Mouse (Mus musculus) embryonic facial prominence, embryonic 11.5 days (tissue): ENCODE measurements around the gene Mbtd1. TPM values are rescaled to one million over a fixed set of nuclear protein-coding genes. Genes with fewer than 3 reads are reported as not detected.
A peak's percentile ranks its signal among the peaks of the same experiment; 100 is the strongest.
"Not testable (repeated sequence)": the region's sequence is repeated elsewhere in the genome, so short reads cannot be mapped to it uniquely, and the experiment has no call there.

Experiments used
- ATAC-seq: fragments of 200-750 bp; cut with Nextera tagmentation; replicated peaks from 2 replicates; pipeline ENCODE4 v1.8.0; 2017; ENCODE audit warnings: low read depth; ENCODE audit not compliant: insufficient number of reproducible peaks, low FRiP score, low TSS enrichment
- DNase-seq: peaks from one replicate; pipeline ENCODE4 v3.0.0-alpha.2; 2015; ENCODE audit warnings: low spot score
- H3K27ac ChIP-seq: fragments of 300-500 bp; sonication (generic); replicated peaks from 2 replicates; pipeline ENCODE4 v1.5.1; 2014; ENCODE audit warnings: mild to moderate bottlenecking, low read depth, low read length, control low read depth
- H3K27me3 ChIP-seq: fragments of 300-500 bp; sonication (generic); 2 replicates; pipeline ENCODE4 v1.6.1; 2014; ENCODE audit warnings: mild to moderate bottlenecking, low read length, moderate library complexity, mixed read lengths; ENCODE audit not compliant: control insufficient read depth, insufficient read depth
- H3K36me3 ChIP-seq: fragments of 300-500 bp; sonication (generic); replicated peaks from 2 replicates; pipeline ENCODE4 v1.6.1; 2014; ENCODE audit warnings: low read depth, mild to moderate bottlenecking, low read length, moderate library complexity, mixed read lengths; ENCODE audit not compliant: control insufficient read depth, insufficient read depth
- H3K4me1 ChIP-seq: fragments of 300-500 bp; sonication (generic); 2 replicates; pipeline ENCODE4 v1.6.1; 2014; ENCODE audit warnings: low read length, mixed read lengths; ENCODE audit not compliant: control insufficient read depth, insufficient read depth
- H3K4me2 ChIP-seq: fragments of 300-500 bp; sonication (generic); 2 replicates; pipeline ENCODE4 v1.6.1; 2014; ENCODE audit warnings: low read depth, mild to moderate bottlenecking, control low read depth, low read length, moderate library complexity
- H3K4me3 ChIP-seq: fragments of 300-500 bp; sonication (generic); 2 replicates; pipeline ENCODE4 v1.5.1; 2014; ENCODE audit warnings: low read depth, low read length, control low read depth
- H3K9ac ChIP-seq: fragments of 300-500 bp; sonication (generic); replicated peaks from 2 replicates; pipeline ENCODE4 v1.6.1; 2014; ENCODE audit warnings: mild to moderate bottlenecking, control low read depth, low read length
- H3K9me3 ChIP-seq: fragments of 300-500 bp; sonication (generic); replicated peaks from 2 replicates; pipeline ENCODE4 v1.6.1; 2016; ENCODE audit warnings: mild to moderate bottlenecking, low read length, inconsistent platforms, mixed read lengths; ENCODE audit not compliant: control insufficient read depth
- WGBS: fragments of 180-500 bp; shearing (Covaris S2); extraction: QIAGEN DNeasy Blood & Tissue Kit; methylation state at CpG from one replicate; pipeline ENCODE4 v1.1.7; 2014; 5-methylcytosine and 5-hydroxymethylcytosine counted together
- polyA plus RNA-seq: library from polyadenylated mRNA; unstranded; fragments of >200 nt; fragmentation: Nextera tagmentation; extraction: Ambion mirVana; gene quantifications from 2 replicates; pipeline ENCODE4 v1.2.1, GENCODE M21; 2014

Mbtd1 gene
- polyA plus RNA-seq, 1 experiment from 2014 or later, result 31.3 TPM

DNA sequence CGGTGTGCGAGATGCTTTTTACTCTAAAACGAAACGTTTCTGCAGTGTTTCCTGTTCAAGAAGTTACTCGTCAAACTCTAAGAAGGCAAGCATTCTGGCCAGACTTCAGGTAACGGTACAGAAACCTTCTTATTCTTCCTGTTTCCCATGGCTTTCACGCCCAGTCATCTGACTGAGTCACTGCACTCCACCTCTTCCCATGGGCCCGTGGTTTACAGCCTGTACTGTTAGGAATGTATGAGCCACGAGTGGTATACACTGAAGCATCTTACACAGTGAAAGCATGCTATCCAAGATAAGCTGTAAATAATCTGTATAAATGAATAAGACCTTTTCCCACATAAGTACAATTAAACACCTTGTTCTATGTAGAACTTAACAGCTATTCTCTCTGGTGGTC, 23.2 kb downstream of the Mbtd1 start:
- no peak overlapping the region for H3K9ac ChIP-seq
- H3K4me1 ChIP-seq, result no peaks in the 10 kb centered on the region
- no peak overlapping the region for H3K27ac ChIP-seq
- 93% methylated on average over 9 of the region's 9 CpGs for WGBS
- no peak overlapping the region for H3K4me3 ChIP-seq
- DNase-seq (no peak), ATAC-seq (no peak)
- peaks cover 2% of the 10 kb centered on the region; the same call in 1 of the 2 replicates for H3K36me3 ChIP-seq
- H3K9me3 ChIP-seq, result no peaks in the 10 kb centered on the region
- H3K4me2 ChIP-seq, result no peak overlapping the region
- H3K27me3 ChIP-seq, result no peaks in the 10 kb centered on the region

DNA sequence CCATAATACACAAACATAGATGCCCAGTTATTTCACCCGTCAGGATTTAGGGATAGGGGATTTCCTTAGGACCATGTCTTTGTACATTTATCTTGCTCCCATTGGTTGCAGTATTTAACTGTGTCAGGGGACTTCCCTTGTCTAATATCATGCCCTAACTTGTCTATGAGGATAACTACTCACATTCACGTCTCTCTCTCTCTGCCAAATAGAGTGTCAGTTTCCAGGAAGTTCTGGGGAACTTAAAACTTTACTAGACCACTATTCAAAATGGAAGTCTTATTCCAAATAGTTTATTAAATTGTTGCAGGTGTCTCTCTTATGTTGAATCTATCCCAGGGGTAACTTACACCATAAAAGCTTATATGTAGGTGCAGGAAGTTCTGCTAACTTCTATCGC, 26.0 kb downstream of the Mbtd1 start:
- no peak for ATAC-seq
- Histone ChIP-seq H3K9ac (no peak overlapping the region), H3K9me3 (no peaks in the 10 kb centered on the region), H3K36me3 (peaks cover 2% of the 10 kb centered on the region), H3K4me3 (no peak overlapping the region), H3K4me1 (no peaks in the 10 kb centered on the region), H3K27me3 (no peaks in the 10 kb centered on the region), H3K27ac (no peak overlapping the region), H3K4me2 (no peak overlapping the region)
- no peak for DNase-seq
- WGBS, result 89% methylated on average over 3 of the region's 3 CpGs

DNA sequence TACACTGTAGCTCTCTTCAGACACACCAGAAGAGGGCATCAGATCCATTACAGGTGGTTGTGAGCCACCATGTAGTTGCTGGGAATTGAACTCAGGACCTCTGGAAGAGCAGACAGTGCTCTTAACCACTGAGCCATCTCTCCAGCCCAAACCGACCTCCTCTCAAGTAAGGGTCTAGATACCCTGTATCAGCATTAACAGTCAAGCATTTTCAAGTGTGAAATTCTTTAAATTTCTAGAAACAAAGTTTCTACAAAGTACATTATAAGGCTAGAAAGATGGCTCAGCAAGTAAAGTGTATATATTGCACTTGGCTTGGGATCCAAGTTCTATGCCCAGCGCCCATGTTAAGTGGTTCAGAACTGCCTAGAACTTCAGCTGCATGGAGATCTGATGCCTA, 29.4 kb downstream of the Mbtd1 start:
- not testable (repeated sequence) for H3K27me3 ChIP-seq, H3K4me2 ChIP-seq, H3K9ac ChIP-seq, H3K9me3 ChIP-seq, ATAC-seq, H3K4me1 ChIP-seq, DNase-seq, H3K27ac ChIP-seq, H3K4me3 ChIP-seq, H3K36me3 ChIP-seq
- WGBS, result 93% methylated on average over 2 of the region's 2 CpGs

DNA sequence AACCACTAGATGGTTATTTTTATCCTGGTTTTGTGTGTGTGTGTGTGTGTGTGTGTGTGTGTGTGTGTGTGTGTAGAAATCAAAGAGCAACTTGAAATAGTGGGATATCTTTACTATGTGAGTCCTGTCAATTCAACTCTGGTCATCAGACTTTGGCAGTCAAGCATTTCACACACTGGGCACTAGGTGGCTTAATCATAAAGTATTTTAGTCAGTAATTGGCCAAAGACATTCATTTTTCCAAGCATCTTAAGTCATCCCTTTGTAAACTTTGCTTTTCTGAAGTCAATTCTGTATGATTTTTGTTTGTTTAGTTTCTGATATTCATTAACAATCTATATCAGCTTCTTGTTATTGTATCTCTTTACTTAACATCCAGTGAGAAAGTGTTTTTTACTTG, 43.5 kb downstream of the Mbtd1 start:
- Histone ChIP-seq H3K27ac (no peak overlapping the region), H3K27me3 (no peaks in the 10 kb centered on the region), H3K36me3 (peaks cover 9% of the 10 kb centered on the region), H3K4me1 (no peaks in the 10 kb centered on the region), H3K9me3 (no peaks in the 10 kb centered on the region), H3K4me3 (no peak overlapping the region), H3K4me2 (no peak overlapping the region), H3K9ac (no peak overlapping the region)
- ATAC-seq (no peak), DNase-seq (no peak)

DNA sequence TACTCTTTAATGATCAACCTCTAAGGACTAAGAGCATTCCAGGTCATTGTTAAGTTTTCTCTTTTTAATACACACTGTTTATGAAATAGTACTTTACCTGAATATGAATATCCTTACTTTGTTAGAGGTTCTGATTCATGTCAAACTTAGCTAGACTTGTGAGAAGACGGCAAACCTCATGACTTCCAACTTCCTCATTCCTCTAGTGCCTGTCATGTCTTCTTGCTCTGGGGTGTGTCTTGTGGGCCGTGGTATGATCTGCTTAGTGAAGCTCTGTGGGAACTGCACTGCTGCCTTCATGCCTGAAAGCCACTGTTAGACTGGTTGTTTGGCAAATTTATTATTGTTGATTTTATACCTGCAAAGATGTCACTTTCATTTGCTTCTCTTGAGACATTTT, 55.3 kb downstream of the Mbtd1 start:
- peaks cover 2% of the 10 kb centered on the region; the same call in 1 of the 2 replicates for H3K36me3 ChIP-seq
- no peaks in the 10 kb centered on the region for H3K27me3 ChIP-seq
- ATAC-seq (no peak), DNase-seq (no peak)
- WGBS, result 89% methylated on average over 2 of the region's 2 CpGs
- no peak overlapping the region for H3K9ac ChIP-seq
- no peaks in the 10 kb centered on the region for H3K4me1 ChIP-seq
- no peak overlapping the region for H3K4me2 ChIP-seq
- no peak overlapping the region for H3K27ac ChIP-seq
- H3K4me3 ChIP-seq, result no peak overlapping the region
- H3K9me3 ChIP-seq, result no peaks in the 10 kb centered on the region

DNA sequence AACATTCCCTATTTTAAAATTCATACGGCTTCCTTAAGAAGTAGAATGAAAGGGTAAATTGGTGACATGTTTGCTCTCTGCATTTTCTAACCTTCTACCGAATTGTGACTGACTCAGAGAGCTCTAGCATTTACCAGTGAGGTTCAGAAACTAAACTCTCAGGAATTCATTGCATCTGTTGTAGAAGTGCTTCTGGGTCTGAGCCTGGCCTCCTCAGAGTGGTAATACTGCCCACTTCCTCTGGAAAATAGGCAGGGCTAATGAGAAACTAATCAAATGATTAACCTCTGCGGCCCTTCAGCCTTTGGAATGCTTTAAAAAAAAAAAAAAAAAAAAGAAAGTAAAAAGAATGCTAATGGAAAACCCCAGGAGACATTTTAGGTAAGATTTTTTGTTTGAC, 59.3 kb downstream of the Mbtd1 start:
- no peak overlapping the region for H3K4me2 ChIP-seq
- no peaks in the 10 kb centered on the region for H3K9me3 ChIP-seq
- WGBS, result 37% methylated on average over 3 of the region's 3 CpGs
- DNase-seq, result peak; percentile 30
- H3K9ac ChIP-seq, result no peak overlapping the region
- no peak overlapping the region for H3K4me3 ChIP-seq
- H3K4me1 ChIP-seq, result no peaks in the 10 kb centered on the region
- no peak overlapping the region for H3K27ac ChIP-seq
- no peak for ATAC-seq
- H3K27me3 ChIP-seq, result no peaks in the 10 kb centered on the region
- H3K36me3 ChIP-seq, result peaks cover 9% of the 10 kb centered on the region

DNA sequence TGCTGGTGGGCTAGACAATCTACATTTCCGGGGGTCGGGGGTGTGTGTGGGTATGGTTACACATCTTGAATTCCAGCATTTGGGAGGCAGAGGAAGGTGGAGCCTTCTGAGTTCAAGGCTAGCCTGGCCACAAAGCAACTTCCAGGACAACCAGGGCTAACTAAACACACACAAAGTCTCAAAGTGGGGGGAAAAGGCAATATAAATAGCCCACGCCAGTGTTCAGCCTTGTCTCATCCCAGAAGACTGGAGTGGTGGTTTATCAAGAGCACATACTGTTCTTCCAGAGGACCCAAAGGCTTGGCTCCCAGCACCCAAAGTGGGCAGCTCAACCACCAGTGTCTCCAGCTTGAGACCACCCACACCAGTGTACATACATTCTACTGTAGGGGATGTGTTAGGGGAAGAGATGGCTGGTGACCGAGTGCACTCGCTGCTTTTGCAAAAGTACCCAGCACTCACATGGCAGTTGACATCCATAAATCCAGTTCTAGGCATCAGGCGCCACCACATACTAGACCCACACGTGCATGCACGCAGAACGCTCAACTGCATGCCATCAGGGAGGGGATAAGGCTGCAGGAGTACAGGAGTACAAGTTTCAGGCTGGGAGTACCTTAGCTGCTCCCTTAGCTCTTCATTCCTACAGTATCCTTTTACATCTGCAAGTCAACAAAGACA, 63.4 kb downstream of the Mbtd1 start:
- Histone ChIP-seq H3K9me3 (no peaks in the 10 kb centered on the region), H3K4me3 (no peak overlapping the region), H3K36me3 (peaks cover 10% of the 10 kb centered on the region), H3K4me1 (no peaks in the 10 kb centered on the region; the same call in 1 of the 2 replicates), H3K27ac (no peak overlapping the region), H3K4me2 (no peak overlapping the region), H3K9ac (no peak overlapping the region), H3K27me3 (no peaks in the 10 kb centered on the region)
- ATAC-seq (no peak), DNase-seq (no peak)
- WGBS, result 83% methylated on average over 9 of the region's 9 CpGs

DNA sequence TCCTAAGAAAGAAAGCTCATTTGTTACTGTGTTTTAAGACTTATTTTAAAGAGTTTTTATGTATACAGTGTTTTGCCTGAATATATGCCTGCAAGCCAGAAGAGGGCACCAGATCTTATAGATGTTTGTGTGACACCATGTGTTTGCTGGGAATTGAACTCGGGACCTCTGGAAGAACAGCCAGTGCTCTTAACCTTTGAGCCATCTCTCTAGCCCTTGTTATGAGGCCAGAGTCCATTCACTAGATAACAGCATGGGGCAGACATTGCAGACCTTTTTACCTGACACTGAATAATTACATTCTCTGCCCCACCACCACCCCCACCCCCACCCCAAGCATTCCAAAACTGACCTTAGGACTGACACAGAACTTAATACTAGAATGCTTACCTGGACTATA, 64.4 kb downstream of the Mbtd1 start:
- no peak for DNase-seq
- 85% methylated on average over 1 of the region's 1 CpGs for WGBS
- no peaks in the 10 kb centered on the region; the same call in 1 of the 2 replicates for H3K4me1 ChIP-seq
- H3K27me3 ChIP-seq, result no peaks in the 10 kb centered on the region
- peaks cover 10% of the 10 kb centered on the region for H3K36me3 ChIP-seq
- no peaks in the 10 kb centered on the region for H3K9me3 ChIP-seq
- H3K9ac ChIP-seq, result no peak overlapping the region
- no peak overlapping the region for H3K27ac ChIP-seq
- H3K4me3 ChIP-seq, result no peak overlapping the region
- ATAC-seq, result no peak
- no peak overlapping the region for H3K4me2 ChIP-seq
